Mouse (Mus musculus): ENCODE data around the gene Igsf9b. TPM values are rescaled to one million over a fixed set of nuclear protein-coding genes. Genes with fewer than 3 reads are reported as not detected.

The Igsf9b gene
- total and polyA plus RNA-seq, 3 experiments, result 1.8 to 12.4 (median 5.2) TPM

DNA sequence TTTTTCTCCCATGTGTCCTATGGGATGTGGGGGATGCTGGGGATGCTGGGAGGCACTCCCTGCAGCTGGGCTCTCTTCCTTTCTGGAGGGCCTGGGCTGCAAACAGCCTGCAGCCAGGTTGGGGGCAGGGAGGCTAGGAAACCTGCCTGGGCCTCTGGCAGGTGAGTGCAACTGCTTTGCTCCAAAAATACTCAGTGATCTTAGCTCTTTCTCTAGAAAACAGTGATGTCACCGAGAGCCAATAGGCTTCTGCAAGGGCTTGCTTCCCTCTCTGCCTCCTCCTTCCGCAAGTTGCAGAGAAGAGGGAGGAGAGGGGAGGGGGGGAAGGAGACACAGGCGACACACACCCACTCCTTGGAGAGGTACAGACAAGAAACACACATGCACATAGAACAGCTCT, 8.3 kb downstream of the Igsf9b start (continued):
- TF ChIP-seq MYC (IDR thresholded peaks at IDR 0.05; ENCODE audit: low read depth, low read length) (peak; percentile 49; the same call in 1 of the 2 replicates), RCOR1 (conservative IDR thresholded peaks at IDR 0.05; ENCODE audit: low read depth, low read length) (peak; percentile 93), USF2 (conservative IDR thresholded peaks at IDR 0.05; ENCODE audit: low read depth, low read length) (no peak), TCF12 (IDR thresholded peaks at IDR 0.05; ENCODE audit: low read depth, low read length) (peak; percentile 84), MAFK (IDR thresholded peaks at IDR 0.05; ENCODE audit: insufficient replicate concordance, low read length) (0 out of 2 replicates have a peak, but pooled peaks have one; percentile 29), MXI1 (IDR thresholded peaks at IDR 0.05; ENCODE audit: low read depth, low read length) (peak; percentile 43; the same call in 1 of the 2 replicates)

DNA sequence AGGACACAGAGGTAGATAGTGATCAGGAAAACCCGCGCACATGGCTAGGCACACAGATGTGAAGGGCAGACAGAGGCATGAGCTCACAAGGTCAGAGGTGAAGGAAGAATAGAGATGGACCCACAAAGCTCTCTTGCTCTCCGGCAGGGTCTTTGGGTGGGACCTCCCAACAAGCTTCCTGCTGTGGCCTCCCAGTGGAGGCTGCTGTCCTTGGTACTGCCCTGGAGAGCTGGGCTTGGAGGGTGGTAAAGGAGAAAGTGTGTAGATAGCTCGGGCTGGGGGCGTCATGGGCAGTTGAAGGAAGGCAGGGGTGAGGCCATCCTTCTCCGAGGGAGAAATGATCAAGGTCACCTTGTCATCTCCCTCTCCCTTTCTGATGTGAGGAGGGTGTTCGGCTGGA, 9.0 kb downstream of the Igsf9b start:
- H3K4me1 ChIP-seq (ENCODE audit: control insufficient read depth in 1 of 2, insufficient read depth in 2 of 2), result peaks cover 47 to 97% of the 10 kb centered on the region in 2 experiments
- no peaks in the 10 kb centered on the region for H3K27me3 ChIP-seq (replicated peaks)
- DNase-seq (ENCODE audit: extremely low read depth), result no peak
- no peaks in the 10 kb centered on the region for H3K9me3 ChIP-seq (replicated peaks; ENCODE audit: low read length)
- H3K9ac ChIP-seq (ENCODE audit: insufficient read depth, low read depth), result peak overlapping the region; percentile 10
- H3K79me2 ChIP-seq (replicated peaks; ENCODE audit: control insufficient read depth, extremely low read depth, insufficient read depth, poor library complexity, severe bottlenecking), result peaks cover 24% of the 10 kb centered on the region
- H3K4me2 ChIP-seq (ENCODE audit: insufficient read depth, low read depth, poor library complexity, severe bottlenecking), result peak overlapping the region; percentile 62
- H3K4me3 ChIP-seq (replicated peaks in 1 of 3; ENCODE audit: low read depth in 2 of 3, low read length in 2 of 3, poor library complexity in 1 of 3), result peak overlapping the region in 2 of 3 experiments; percentile 10 to 37
- dilution Hi-C loops (cut with MboI; ENCODE audit: extremely low pct_ligation_motif_present, extremely low pct_unique_long_range_greater_than_20kb, low sequenced_read_pairs), result no loop called here
- TF ChIP-seq POLR2AphosphoS2 (IDR thresholded peaks at IDR 0.05; ENCODE audit: low read depth, low read length) (no peak), MAFK (IDR thresholded peaks at IDR 0.05; ENCODE audit: insufficient replicate concordance, low read length) (no peak), HCFC1 (IDR thresholded peaks at IDR 0.05; ENCODE audit: low read depth, low read length) (no peak), SIN3A (IDR thresholded peaks at IDR 0.05; ENCODE audit: low read length) (peak; percentile 34; the same call in 1 of the 2 replicates), CHD2 (IDR thresholded peaks at IDR 0.05; ENCODE audit: low read length) (no peak), ELF1 (IDR thresholded peaks at IDR 0.05; ENCODE audit: low read depth, low read length) (no peak), MYC (IDR thresholded peaks at IDR 0.05; ENCODE audit: low read depth, low read length) (no peak), USF1 (IDR thresholded peaks at IDR 0.05; ENCODE audit: low read depth, low read length) (no peak), UBTF (IDR thresholded peaks at IDR 0.05; ENCODE audit: low read depth, low read length) (no peak), MXI1 (IDR thresholded peaks at IDR 0.05; ENCODE audit: low read depth, low read length) (peak; percentile 59; the same call in 1 of the 2 replicates), EP300 (IDR thresholded peaks at IDR 0.05; ENCODE audit: low read length) (0 out of 2 replicates have a peak, but pooled peaks have one; percentile 10)
- peaks cover 17 to 31% of the 10 kb centered on the region in 2 experiments for H3K36me3 ChIP-seq (replicated peaks in 1 of 2; ENCODE audit: control insufficient read depth in 1 of 2, insufficient read depth in 1 of 2, low read length in 1 of 2)
- H3K27ac ChIP-seq (ENCODE audit: insufficient read depth, low read depth), result peak overlapping the region; percentile 84
- in situ Hi-C loops (cut with MboI; ENCODE audit: low pct_ligation_motif_present, low pct_unique_long_range_greater_than_20kb, low sequenced_read_pairs), result loop anchor here (5.0 kb wide), 1 partner anchor 36 kb away; no protein-coding TSS in a partner anchor

- dilution Hi-C loops (cut with MboI; ENCODE audit: extremely low pct_ligation_motif_present, extremely low pct_unique_long_range_greater_than_20kb, low sequenced_read_pairs) (no loop called here), in situ Hi-C loops (cut with MboI; ENCODE audit: low pct_ligation_motif_present, low pct_unique_long_range_greater_than_20kb, low sequenced_read_pairs) (loop anchor here (5.0 kb wide), 1 partner anchor 36 kb away; no protein-coding TSS in a partner anchor)
- Histone ChIP-seq H3K4me2 (ENCODE audit: insufficient read depth, low read depth, poor library complexity, severe bottlenecking) (peak overlapping the region; percentile 62), H3K9ac (ENCODE audit: insufficient read depth, low read depth) (peak overlapping the region; percentile 32; the same call in 1 of the 2 replicates), H3K79me2 (replicated peaks; ENCODE audit: control insufficient read depth, extremely low read depth, insufficient read depth, poor library complexity, severe bottlenecking) (peaks cover 24% of the 10 kb centered on the region), H3K36me3 (replicated peaks in 1 of 2; ENCODE audit: control insufficient read depth in 1 of 2, insufficient read depth in 1 of 2, low read length in 1 of 2) (peaks cover 17 to 31% of the 10 kb centered on the region in 2 experiments), H3K27me3 (replicated peaks) (no peaks in the 10 kb centered on the region), H3K27ac (ENCODE audit: insufficient read depth, low read depth) (peak overlapping the region; percentile 84), H3K4me1 (ENCODE audit: control insufficient read depth in 1 of 2, insufficient read depth in 2 of 2) (peaks cover 45 to 97% of the 10 kb centered on the region in 2 experiments), H3K4me3 (replicated peaks in 1 of 3; ENCODE audit: low read depth in 2 of 3, low read length in 2 of 3, poor library complexity in 1 of 3) (peak overlapping the region in 2 of 3 experiments; percentile 10 to 41), H3K9me3 (replicated peaks; ENCODE audit: low read length) (no peaks in the 10 kb centered on the region)
- peak; percentile 85 for DNase-seq (ENCODE audit: extremely low read depth)
- TF ChIP-seq JUN (IDR thresholded peaks at IDR 0.05; ENCODE audit: insufficient read depth, low read depth, low read length) (no peak), CHD2 (IDR thresholded peaks at IDR 0.05; ENCODE audit: low read length) (peak; percentile 93), ZMIZ1 (IDR thresholded peaks at IDR 0.05; ENCODE audit: low read depth, low read length) (0 out of 2 replicates have a peak, but pooled peaks have one; percentile 46), POLR2AphosphoS2 (IDR thresholded peaks at IDR 0.05; ENCODE audit: low read depth, low read length) (no peak), USF1 (IDR thresholded peaks at IDR 0.05; ENCODE audit: low read depth, low read length) (no peak), IRF4 (IDR thresholded peaks at IDR 0.05; ENCODE audit: low read depth, low read length) (peak; percentile 60), ETS1 (conservative IDR thresholded peaks at IDR 0.05; ENCODE audit: low read depth, low read length) (peak; percentile 67; the same call in 1 of the 2 replicates), MXI1 (IDR thresholded peaks at IDR 0.05; ENCODE audit: low read depth, low read length) (no peak; the same call in 1 of the 2 replicates), MAX (IDR thresholded peaks at IDR 0.05; ENCODE audit: low read length) (peak; percentile 34; the same call in 1 of the 2 replicates), RCOR1 (conservative IDR thresholded peaks at IDR 0.05; ENCODE audit: low read depth, low read length) (0 out of 2 replicates have a peak, but pooled peaks have one; percentile 21), RAD21 (IDR thresholded peaks at IDR 0.05; ENCODE audit: low read depth, low read length) (peak; percentile 26), MAZ (IDR thresholded peaks at IDR 0.05; ENCODE audit: low read depth, low read length) (peak; percentile 76), TCF12 (IDR thresholded peaks at IDR 0.05; ENCODE audit: low read depth, low read length) (peak; percentile 56; the same call in 1 of the 2 replicates), ELF1 (IDR thresholded peaks at IDR 0.05; ENCODE audit: low read depth, low read length) (0 out of 2 replicates have a peak, but pooled peaks have one; percentile 43), SIN3A (IDR thresholded peaks at IDR 0.05; ENCODE audit: low read length) (peak; percentile 38), NELFE (IDR thresholded peaks at IDR 0.05; ENCODE audit: low read depth, low read length) (peak; percentile 29; the same call in 1 of the 2 replicates), CTCF (conservative IDR thresholded peaks at IDR 0.05 in 1 of 2, IDR thresholded peaks at IDR 0.05 in 1 of 2; ENCODE audit: low read depth in 2 of 2, low read length in 2 of 2) (peak in 1 of 2 experiments; percentile 50; a peak in 2 of 4 replicates), CHD1 (IDR thresholded peaks at IDR 0.05; ENCODE audit: low read depth, low read length) (no peak), GABPA (IDR thresholded peaks at IDR 0.05; ENCODE audit: insufficient replicate concordance, low read depth, low read length) (no peak), MEF2A (IDR thresholded peaks at IDR 0.05; ENCODE audit: borderline replicate concordance, low read depth, low read length) (peak; percentile 80)
Measured at GRCm38 (mm10) chr9:27308561-27308960, 9.6 kb downstream of the Igsf9b start.

All from CH12.LX (cell line).